Mouse (Mus musculus): ENCODE results near the gene Rnf183. TPM values are rescaled to one million over a fixed set of nuclear protein-coding genes. Genes with fewer than 3 reads are reported as not detected.

Rnf183 gene
- polyA plus RNA-seq, 1 experiment from 2014 or later, result 0.41 TPM

GRCm38 (mm10) chr4:62463124-62463523 lies 28.1 kb upstream of the Rnf183 start:
- no peak for ATAC-seq (ENCODE audit: insufficient number of reproducible peaks, low FRiP score, low TSS enrichment, low read depth)
- no peaks in the 10 kb centered on the region for H3K27me3 ChIP-seq
- H3K9ac ChIP-seq, result no peak overlapping the region
- no peaks in the 10 kb centered on the region for H3K9me3 ChIP-seq (replicated peaks)
- WGBS, result 87% methylated on average over 2 of the region's 2 CpGs
- no peak overlapping the region for H3K4me2 ChIP-seq (replicated peaks)
- H3K4me1 ChIP-seq, result 0 out of 2 replicates have a peak, but pooled peaks cover 9% of the 10 kb centered on the region
- H3K27ac ChIP-seq (replicated peaks), result no peak overlapping the region
- H3K36me3 ChIP-seq, result peaks cover 3% of the 10 kb centered on the region; the same call in 1 of the 2 replicates
- H3K4me3 ChIP-seq (replicated peaks), result no peak overlapping the region

DNA sequence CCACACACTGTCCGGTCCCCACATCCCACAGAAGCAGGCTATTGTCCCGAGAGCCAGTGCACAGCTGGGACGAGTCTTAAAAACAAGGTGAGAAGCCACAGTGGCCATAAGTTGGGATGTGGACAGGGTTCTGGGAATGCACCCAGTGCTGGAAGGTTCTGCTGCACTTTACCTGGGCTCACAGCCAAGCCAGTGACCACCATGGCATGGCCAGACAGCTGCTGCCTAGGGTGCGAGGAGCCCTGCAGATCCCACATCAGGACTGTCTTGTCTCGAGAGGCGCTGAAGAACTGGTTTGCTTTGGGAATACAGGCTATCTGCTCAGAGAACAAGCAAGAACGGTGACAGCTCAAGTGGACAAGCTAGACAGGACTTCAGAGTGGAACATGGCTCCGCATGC lies 25.3 kb upstream of the Rnf183 start:
- 90% methylated on average over 8 of the region's 8 CpGs for WGBS
- no peak overlapping the region for H3K27ac ChIP-seq (replicated peaks)
- no peak overlapping the region for H3K9ac ChIP-seq
- 0 out of 2 replicates have a peak, but pooled peaks cover 11% of the 10 kb centered on the region for H3K4me1 ChIP-seq
- no peaks in the 10 kb centered on the region for H3K27me3 ChIP-seq
- H3K4me3 ChIP-seq (replicated peaks), result no peak overlapping the region
- H3K9me3 ChIP-seq (replicated peaks), result no peaks in the 10 kb centered on the region
- peaks cover 3% of the 10 kb centered on the region; the same call in 1 of the 2 replicates for H3K36me3 ChIP-seq
- H3K4me2 ChIP-seq (replicated peaks), result no peak overlapping the region
- ATAC-seq (ENCODE audit: insufficient number of reproducible peaks, low FRiP score, low TSS enrichment, low read depth), result no peak

DNA sequence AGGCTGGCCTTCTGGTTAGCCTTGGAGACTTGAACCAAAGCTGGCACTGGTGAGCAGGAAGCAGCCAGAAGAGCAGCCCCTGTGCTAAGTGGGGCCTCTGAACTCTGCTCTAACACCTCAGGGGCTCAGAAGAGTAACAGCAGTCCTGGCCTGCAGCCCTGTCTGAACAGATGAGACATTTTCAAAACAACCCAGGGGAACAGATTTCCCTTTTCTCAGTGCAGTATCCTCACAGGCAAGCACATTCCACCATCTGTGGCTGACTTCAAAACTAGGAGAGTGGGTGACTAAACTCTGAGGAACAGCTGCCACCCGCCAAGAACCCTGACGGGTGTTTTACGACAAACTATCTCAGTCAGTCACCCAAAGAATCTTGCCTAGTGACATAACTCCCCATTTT lies 24.0 kb upstream of the Rnf183 start:
- no peak for ATAC-seq (ENCODE audit: insufficient number of reproducible peaks, low FRiP score, low TSS enrichment, low read depth)
- peaks cover 3% of the 10 kb centered on the region; the same call in 1 of the 2 replicates for H3K36me3 ChIP-seq
- H3K9ac ChIP-seq, result no peak overlapping the region
- H3K9me3 ChIP-seq (replicated peaks), result no peaks in the 10 kb centered on the region
- H3K27me3 ChIP-seq, result no peaks in the 10 kb centered on the region
- no peak overlapping the region for H3K4me2 ChIP-seq (replicated peaks)
- H3K4me1 ChIP-seq, result 0 out of 2 replicates have a peak, but pooled peaks cover 11% of the 10 kb centered on the region
- no peak overlapping the region for H3K4me3 ChIP-seq (replicated peaks)
- 52% methylated on average over 3 of the region's 3 CpGs for WGBS
- 0 out of 2 replicates have a peak overlapping the region, but pooled peaks have one; percentile 7 for H3K27ac ChIP-seq (replicated peaks)

- H3K27ac ChIP-seq (replicated peaks), result no peak overlapping the region
- H3K27me3 ChIP-seq, result no peaks in the 10 kb centered on the region
- H3K4me3 ChIP-seq (replicated peaks), result no peak overlapping the region
- H3K4me1 ChIP-seq, result 0 out of 2 replicates have a peak, but pooled peaks cover 11% of the 10 kb centered on the region
- no peaks in the 10 kb centered on the region for H3K9me3 ChIP-seq (replicated peaks)
- WGBS, result 48% methylated on average over 5 of the region's 5 CpGs
- no peak overlapping the region for H3K4me2 ChIP-seq (replicated peaks)
- no peak for ATAC-seq (ENCODE audit: insufficient number of reproducible peaks, low FRiP score, low TSS enrichment, low read depth)
- H3K9ac ChIP-seq, result no peak overlapping the region
- H3K36me3 ChIP-seq, result no peaks in the 10 kb centered on the region
Measured at GRCm38 (mm10) chr4:62454995-62455394, 19.9 kb upstream of the Rnf183 start.

DNA sequence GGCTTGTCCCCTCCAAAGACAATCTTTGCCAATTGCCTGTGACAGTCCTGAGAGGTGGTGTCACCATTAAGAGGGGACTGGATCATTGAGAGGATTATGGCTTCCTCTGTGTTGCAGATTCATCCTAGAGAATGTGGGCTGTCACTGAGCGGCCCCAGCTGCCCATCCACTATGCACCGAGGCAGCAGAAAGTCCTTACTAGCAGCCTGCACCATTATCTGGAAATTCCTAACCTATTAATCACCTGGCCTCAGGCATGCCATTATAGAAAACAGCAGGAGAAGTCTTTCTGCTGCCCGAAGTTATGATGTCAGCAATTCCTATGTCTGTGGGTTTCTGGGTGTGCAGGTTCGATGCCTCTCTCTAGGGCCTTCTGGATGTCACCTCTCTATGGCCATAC lies 5.9 kb upstream of the Rnf183 start:
- H3K27me3 ChIP-seq, result no peaks in the 10 kb centered on the region
- H3K36me3 ChIP-seq, result no peaks in the 10 kb centered on the region
- H3K4me3 ChIP-seq (replicated peaks), result no peak overlapping the region
- no peak for ATAC-seq (ENCODE audit: insufficient number of reproducible peaks, low FRiP score, low TSS enrichment, low read depth)
- WGBS, result 58% methylated on average over 4 of the region's 4 CpGs
- no peak overlapping the region for H3K27ac ChIP-seq (replicated peaks)
- H3K4me1 ChIP-seq, result no peaks in the 10 kb centered on the region
- no peaks in the 10 kb centered on the region for H3K9me3 ChIP-seq (replicated peaks)
- H3K9ac ChIP-seq, result no peak overlapping the region
- H3K4me2 ChIP-seq (replicated peaks), result no peak overlapping the region

GRCm38 (mm10) chr4:62440544-62440943 lies 5.5 kb upstream of the Rnf183 start:
- H3K4me1 ChIP-seq, result no peaks in the 10 kb centered on the region
- no peaks in the 10 kb centered on the region for H3K27me3 ChIP-seq
- H3K4me3 ChIP-seq (replicated peaks), result no peak overlapping the region
- H3K4me2 ChIP-seq (replicated peaks), result no peak overlapping the region
- H3K9ac ChIP-seq, result no peak overlapping the region
- no peak overlapping the region for H3K27ac ChIP-seq (replicated peaks)
- ATAC-seq (ENCODE audit: insufficient number of reproducible peaks, low FRiP score, low TSS enrichment, low read depth), result no peak
- no peaks in the 10 kb centered on the region for H3K9me3 ChIP-seq (replicated peaks)
- no peaks in the 10 kb centered on the region for H3K36me3 ChIP-seq
- WGBS, result 71% methylated on average over 4 of the region's 4 CpGs

- H3K4me3 ChIP-seq (replicated peaks), result no peak overlapping the region
- no peaks in the 10 kb centered on the region for H3K27me3 ChIP-seq
- H3K9me3 ChIP-seq (replicated peaks), result no peaks in the 10 kb centered on the region
- H3K27ac ChIP-seq (replicated peaks), result no peak overlapping the region
- H3K4me1 ChIP-seq, result no peaks in the 10 kb centered on the region
- H3K36me3 ChIP-seq, result no peaks in the 10 kb centered on the region
- no peak overlapping the region for H3K9ac ChIP-seq
- 67% methylated on average over 4 of the region's 4 CpGs for WGBS
- no peak for ATAC-seq (ENCODE audit: insufficient number of reproducible peaks, low FRiP score, low TSS enrichment, low read depth)
- H3K4me2 ChIP-seq (replicated peaks), result no peak overlapping the region
Measured at GRCm38 (mm10) chr4:62439793-62440192, 4.7 kb upstream of the Rnf183 start.

DNA sequence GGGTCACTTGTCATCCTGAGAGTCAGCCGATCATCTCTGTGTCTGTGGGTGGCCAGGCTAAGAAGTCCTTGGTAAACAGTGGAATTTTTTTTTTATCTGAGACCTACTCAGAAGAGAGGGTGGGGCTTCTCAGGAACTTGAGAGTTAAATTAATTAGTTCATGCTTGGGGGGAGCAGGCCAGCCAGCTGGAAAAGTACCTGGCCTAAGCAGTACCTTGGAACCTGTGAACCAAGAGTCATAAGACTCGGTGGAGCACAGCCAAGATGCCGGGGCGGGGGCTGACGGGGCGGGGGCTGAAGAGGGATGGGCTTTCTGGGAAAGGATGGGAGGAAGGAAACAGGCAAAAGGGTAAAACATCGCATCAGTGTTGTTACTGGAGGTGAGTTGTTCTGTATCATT lies 2.8 kb upstream of the Rnf183 start:
- no peaks in the 10 kb centered on the region for H3K9me3 ChIP-seq (replicated peaks)
- H3K27me3 ChIP-seq, result no peaks in the 10 kb centered on the region
- H3K27ac ChIP-seq (replicated peaks), result no peak overlapping the region
- H3K4me2 ChIP-seq (replicated peaks), result no peak overlapping the region
- ATAC-seq (ENCODE audit: insufficient number of reproducible peaks, low FRiP score, low TSS enrichment, low read depth), result no peak
- no peak overlapping the region for H3K9ac ChIP-seq
- no peak overlapping the region for H3K4me3 ChIP-seq (replicated peaks)
- no peaks in the 10 kb centered on the region for H3K4me1 ChIP-seq
- 79% methylated on average over 7 of the region's 7 CpGs for WGBS
- no peaks in the 10 kb centered on the region for H3K36me3 ChIP-seq

DNA sequence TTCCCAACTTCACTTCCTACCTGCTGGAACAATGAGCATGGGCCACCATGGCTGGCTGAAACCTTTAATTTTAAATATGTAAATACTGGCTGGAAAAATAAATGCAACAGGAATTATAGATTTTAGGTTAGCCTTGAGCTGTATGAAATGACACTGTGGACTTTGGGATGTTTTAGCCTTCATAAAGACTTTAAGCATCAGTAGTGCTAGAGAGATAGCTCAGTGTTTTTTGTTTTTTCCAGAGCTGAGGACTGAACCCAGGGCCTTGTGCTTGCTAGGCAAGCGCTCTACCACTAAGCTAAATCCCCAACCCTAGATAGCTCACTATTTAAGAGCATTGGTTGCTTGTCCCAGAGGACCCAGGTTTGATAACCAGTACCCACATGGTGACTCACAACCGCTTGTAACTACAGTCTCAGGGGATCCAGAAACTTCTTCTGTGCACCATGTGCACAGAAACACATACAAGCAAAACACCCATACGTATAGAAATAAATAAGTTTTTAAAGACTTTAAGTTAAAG lies 2.3 kb upstream of the Rnf183 start:
- ATAC-seq (ENCODE audit: insufficient number of reproducible peaks, low FRiP score, low TSS enrichment, low read depth), result no peak
- Histone ChIP-seq H3K4me3 (replicated peaks) (no peak overlapping the region), H3K9me3 (replicated peaks) (no peaks in the 10 kb centered on the region), H3K9ac (no peak overlapping the region), H3K27ac (replicated peaks) (no peak overlapping the region), H3K4me2 (replicated peaks) (no peak overlapping the region), H3K4me1 (no peaks in the 10 kb centered on the region), H3K27me3 (no peaks in the 10 kb centered on the region), H3K36me3 (no peaks in the 10 kb centered on the region)
- WGBS, result 83% methylated on average over 3 of the region's 3 CpGs

GRCm38 (mm10) chr4:62433939-62434870 lies 847 bp downstream of the Rnf183 start:
- Histone ChIP-seq H3K9me3 (replicated peaks) (no peaks in the 10 kb centered on the region), H3K9ac (no peak overlapping the region), H3K27me3 (no peaks in the 10 kb centered on the region), H3K4me3 (replicated peaks) (no peak overlapping the region), H3K4me1 (no peaks in the 10 kb centered on the region), H3K36me3 (no peaks in the 10 kb centered on the region), H3K27ac (replicated peaks) (no peak overlapping the region), H3K4me2 (replicated peaks) (no peak overlapping the region)
- ATAC-seq (ENCODE audit: insufficient number of reproducible peaks, low FRiP score, low TSS enrichment, low read depth), result no peak
- WGBS, result 72% methylated on average over 7 of the region's 7 CpGs

DNA sequence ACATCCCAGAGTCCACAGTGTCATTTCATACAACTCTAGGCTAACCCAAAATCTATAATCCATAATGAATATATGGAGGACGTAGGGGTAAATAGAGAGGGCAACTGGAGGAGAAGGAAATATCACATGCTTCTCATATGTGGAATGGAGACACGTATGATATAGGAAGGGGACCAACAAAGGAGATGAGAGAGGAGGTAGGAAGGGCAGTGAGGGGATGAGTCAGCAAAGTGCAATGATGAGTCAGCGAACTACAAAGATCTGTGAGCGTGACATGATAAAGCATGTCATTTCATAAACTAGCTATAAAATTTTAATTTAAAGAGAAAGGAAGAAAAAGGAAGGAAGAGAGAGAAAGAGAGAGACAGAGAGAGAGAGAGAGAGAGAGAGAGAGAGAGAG lies 3.5 kb downstream of the Rnf183 start:
- Histone ChIP-seq H3K4me2 (replicated peaks) (no peak overlapping the region), H3K27me3 (no peaks in the 10 kb centered on the region), H3K9ac (no peak overlapping the region), H3K4me3 (replicated peaks) (no peak overlapping the region), H3K9me3 (replicated peaks) (no peaks in the 10 kb centered on the region), H3K4me1 (no peaks in the 10 kb centered on the region), H3K27ac (replicated peaks) (no peak overlapping the region), H3K36me3 (no peaks in the 10 kb centered on the region)
- no peak for ATAC-seq (ENCODE audit: insufficient number of reproducible peaks, low FRiP score, low TSS enrichment, low read depth)
- WGBS, result 79% methylated on average over 4 of the region's 4 CpGs
